Mouse (Mus musculus) megakaryocyte, embryonic 14.5 days (primary cell): ENCODE data around the gene Lrr1.

Source experiments
- FLI1 ChIP-seq: IDR thresholded peaks from 2 replicates; pipeline ENCODE4 v1.6.1; 2012; ENCODE audit warnings: low read length, inconsistent platforms, mixed read lengths
- GATA1 ChIP-seq: IDR thresholded peaks from 3 replicates; pipeline ENCODE4 v1.6.1; 2012; ENCODE audit warnings: mixed read lengths, low read length, inconsistent platforms, borderline replicate concordance

- no peak for TF ChIP-seq GATA1
- no peak for TF ChIP-seq FLI1
Observed at GRCm38 (mm10) chr12:69198164-69198535, 29.5 kb downstream of the Lrr1 start, which contains the start of gene Dnaaf2.
